Mouse (Mus musculus): ENCODE measurements around the gene Agt. TPM values are rescaled to one million over a fixed set of nuclear protein-coding genes. Genes with fewer than 3 reads are reported as not detected.

Agt gene
- polyA plus RNA-seq, 1 experiment from 2014 or later, result 0.43 TPM

Other genes with a start within 250 kb of the Agt start
- gene Pgbd5, start 130.0 kb downstream of the Agt start, polyA plus RNA-seq (2016; fragmentation: Nextera tagmentation; extraction: Ambion mirVana), result 2.5 and 2.6 TPM in 2 replicates
- 27.0 and 30.1 TPM in 2 replicates for gene Cog2, start 48.9 kb downstream of the Agt start, polyA plus RNA-seq (2016; fragmentation: Nextera tagmentation; extraction: Ambion mirVana)
- 0.08 and 0.34 TPM in 2 replicates for gene Capn9, start 6.4 kb upstream of the Agt start, polyA plus RNA-seq (2016; fragmentation: Nextera tagmentation; extraction: Ambion mirVana)
- 49.1 and 52.5 TPM in 2 replicates for gene 2310022B05Rik, start 93.7 kb upstream of the Agt start, polyA plus RNA-seq (2016; fragmentation: Nextera tagmentation; extraction: Ambion mirVana)
- gene Ttc13, start 152.3 kb upstream of the Agt start, polyA plus RNA-seq (2016; fragmentation: Nextera tagmentation; extraction: Ambion mirVana), result 42.8 and 43.3 TPM in 2 replicates
- gene Arv1, start 152.4 kb upstream of the Agt start, polyA plus RNA-seq (2016; fragmentation: Nextera tagmentation; extraction: Ambion mirVana), result 20.2 and 21.3 TPM in 2 replicates
- 2.6 and 2.8 TPM in 2 replicates for gene Fam89a, start 182.1 kb upstream of the Agt start, polyA plus RNA-seq (2016; fragmentation: Nextera tagmentation; extraction: Ambion mirVana)
- gene Trim67, start 223.4 kb upstream of the Agt start, polyA plus RNA-seq (2016; fragmentation: Nextera tagmentation; extraction: Ambion mirVana), result 0.24 and 0.33 TPM in 2 replicates

Measured in heart, embryonic 12.5 days (tissue).